Mouse (Mus musculus) kidney, adult 2 months (tissue): Measurements from ENCODE around the gene Matk. TPM values are rescaled to one million over a fixed set of nuclear protein-coding genes. Genes with fewer than 3 reads are reported as not detected.

Source experiments
- DNase-seq: peaks from one replicate; pipeline ENCODE4 v3.0.0; 2021
- H3K27ac ChIP-seq: fragments of 200-500 bp; 2 replicates; pipeline ENCODE4 v1.5.1; 2012; ENCODE audit warnings: low read depth, low read length, control low read depth, inconsistent platforms; ENCODE audit not compliant: insufficient read depth
- H3K27me3 ChIP-seq: fragments of 200-500 bp; replicated peaks from 2 replicates; pipeline ENCODE4 v1.6.1; 2012; ENCODE audit warnings: mild to moderate bottlenecking, moderate library complexity, low read length, inconsistent platforms; ENCODE audit not compliant: control insufficient read depth, insufficient read depth
- H3K36me3 ChIP-seq: fragments of 200-500 bp; 2 replicates; pipeline ENCODE4 v1.6.1; 2012; ENCODE audit warnings: mild to moderate bottlenecking, moderate library complexity, low read length, inconsistent platforms; ENCODE audit not compliant: control insufficient read depth, insufficient read depth
- H3K4me1 ChIP-seq: fragments of 200-500 bp; 2 replicates; pipeline ENCODE4 v1.6.1; 2011; ENCODE audit warnings: low read length; ENCODE audit not compliant: control insufficient read depth, insufficient read depth
- H3K4me3 ChIP-seq: fragments of 200-500 bp; 2 replicates; pipeline ENCODE4 v1.5.1; 2011; ENCODE audit warnings: mild to moderate bottlenecking, low read depth, low read length, control low read depth; ENCODE audit not compliant: insufficient read depth
- CTCF ChIP-seq: fragments of 200-500 bp; conservative IDR thresholded peaks from 2 replicates; pipeline ENCODE4 v1.5.1; 2011; ENCODE audit warnings: low read depth, mild to moderate bottlenecking, control low read depth, low read length, moderate library complexity, mixed read lengths; ENCODE audit not compliant: insufficient read depth, insufficient read length
- POLR2A ChIP-seq: fragments of 200-500 bp; IDR thresholded peaks from one replicate; pipeline ENCODE4 v1.6.1; 2011; ENCODE audit warnings: low read depth, low read length, control low read depth
- WGBS: fragments of 180-500 bp; shearing (Covaris S2); methylation state at CpG from one replicate; pipeline ENCODE4 v1.1.7; 2018; 5-methylcytosine and 5-hydroxymethylcytosine counted together
- polyA plus RNA-seq: library from polyadenylated mRNA; depleted of rRNA; stranded (reverse); fragments of >200 nt; gene quantifications from 2 replicates; pipeline ENCODE4 v1.2.3, GENCODE M21; 2012

Matk gene
- polyA plus RNA-seq, 1 experiment = 1.5 TPM

GRCm38 (mm10) chr10:81244595-81244994 lies 8.1 kb upstream of the Matk start:
- H3K4me1 ChIP-seq = no peaks in the 10 kb centered on the region
- H3K27me3 ChIP-seq = peaks cover 2% of the 10 kb centered on the region
- no peak overlapping the region for H3K27ac ChIP-seq
- no peak for TF ChIP-seq POLR2A
- TF ChIP-seq CTCF = peak; percentile 87
- 8% methylated on average over 17 of the region's 17 CpGs for WGBS
- no peak overlapping the region for H3K4me3 ChIP-seq
- no peaks in the 10 kb centered on the region for H3K36me3 ChIP-seq
- peak; percentile 78 for DNase-seq

- Histone ChIP-seq H3K27me3 (no peaks in the 10 kb centered on the region), H3K27ac (no peak overlapping the region), H3K36me3 (no peaks in the 10 kb centered on the region), H3K4me1 (no peaks in the 10 kb centered on the region), H3K4me3 (no peak overlapping the region)
- WGBS = 94% methylated on average over 6 of the region's 6 CpGs
- no peak for DNase-seq
- TF ChIP-seq CTCF (no peak), POLR2A (no peak)
Observed at GRCm38 (mm10) chr10:81245166-81245565, 7.6 kb upstream of the Matk start.

- Histone ChIP-seq H3K36me3 (no peaks in the 10 kb centered on the region), H3K4me1 (no peaks in the 10 kb centered on the region), H3K4me3 (no peak overlapping the region), H3K27ac (no peak overlapping the region), H3K27me3 (no peaks in the 10 kb centered on the region)
- DNase-seq = no peak
- no peak for TF ChIP-seq CTCF
- TF ChIP-seq POLR2A = no peak
- WGBS = 89% methylated on average over 2 of the region's 2 CpGs
Observed at GRCm38 (mm10) chr10:81247804-81248203, 4.9 kb upstream of the Matk start.

- H3K27me3 ChIP-seq = no peaks in the 10 kb centered on the region
- TF ChIP-seq POLR2A (no peak), CTCF (no peak)
- no peak for DNase-seq
- no peak overlapping the region for H3K4me3 ChIP-seq
- WGBS = 86% methylated on average over 8 of the region's 8 CpGs
- no peaks in the 10 kb centered on the region for H3K4me1 ChIP-seq
- H3K27ac ChIP-seq = no peak overlapping the region
- H3K36me3 ChIP-seq = no peaks in the 10 kb centered on the region
Observed at GRCm38 (mm10) chr10:81249442-81249841, 3.3 kb upstream of the Matk start.

- no peak for TF ChIP-seq CTCF
- TF ChIP-seq POLR2A = no peak
- no peak overlapping the region for H3K4me3 ChIP-seq
- no peak overlapping the region for H3K27ac ChIP-seq
- no peak for DNase-seq
- no peaks in the 10 kb centered on the region for H3K27me3 ChIP-seq
- WGBS = 48% methylated on average over 1 of the region's 1 CpGs
- no peaks in the 10 kb centered on the region for H3K4me1 ChIP-seq
- H3K36me3 ChIP-seq = no peaks in the 10 kb centered on the region
Observed at GRCm38 (mm10) chr10:81254886-81255285, 2.2 kb downstream of the Matk start.

- H3K4me1 ChIP-seq = no peaks in the 10 kb centered on the region
- TF ChIP-seq CTCF (no peak), POLR2A (no peak)
- no peak for DNase-seq
Observed at GRCm38 (mm10) chr10:81257158-81258039, 4.7 kb downstream of the Matk start.

GRCm38 (mm10) chr10:81259225-81259884 lies 6.6 kb downstream of the Matk start:
- Histone ChIP-seq H3K4me1 (no peaks in the 10 kb centered on the region), H3K36me3 (no peaks in the 10 kb centered on the region), H3K27ac (no peak overlapping the region), H3K4me3 (no peak overlapping the region), H3K27me3 (no peaks in the 10 kb centered on the region)
- no peak for DNase-seq
- no peak for TF ChIP-seq POLR2A
- TF ChIP-seq CTCF = no peak
- 42% methylated on average over 21 of the region's 21 CpGs for WGBS

More at GRCm38 (mm10) chr10:81257158-81258039, 4.7 kb downstream of the Matk start:
- no peaks in the 10 kb centered on the region for H3K36me3 ChIP-seq
- H3K27ac ChIP-seq = no peak overlapping the region
- WGBS = 2% methylated on average over 62 of the region's 62 CpGs
- no peaks in the 10 kb centered on the region for H3K27me3 ChIP-seq
- peak overlapping the region; percentile 36; the same call in 1 of the 2 replicates for H3K4me3 ChIP-seq
